Comparison of ENCODE assay signal across 8 mouse cellular contexts in the genomic region with DNA sequence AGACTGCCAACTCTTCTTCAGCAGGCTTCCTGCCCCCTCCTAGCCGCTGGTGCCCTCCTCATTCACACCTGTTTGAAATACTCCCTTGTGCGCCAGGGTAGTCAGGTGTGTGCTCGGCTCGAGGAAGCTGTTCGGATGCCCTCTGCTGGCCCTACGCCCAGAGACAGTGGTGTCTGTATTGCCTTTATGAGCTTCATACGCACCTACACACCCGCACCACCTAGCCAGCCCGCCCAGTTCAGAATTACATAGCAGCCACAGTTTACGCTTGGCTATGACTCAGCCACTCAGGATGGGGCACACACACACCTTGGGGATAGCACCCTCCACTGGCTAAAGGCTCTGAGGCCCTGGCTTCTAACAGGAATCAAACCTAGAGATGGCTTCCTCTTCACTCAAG. TPM values are rescaled to one million over a fixed set of nuclear protein-coding genes. Genes with fewer than 3 reads are reported as not detected.
A peak's percentile ranks its signal among the peaks of the same experiment; 100 is the strongest.
DNase-seq lines count a peak whose midpoint lies in the region; ATAC-seq lines count a peak whose summit lies in the region.

No protein-coding gene starts in this region.

- H3K4me3 ChIP-seq in hindbrain, embryonic 16.5 days (ENCODE audit: low read length): no peak overlapping the region
- no peak overlapping the region for H3K4me3 ChIP-seq in hindbrain, embryonic 12.5 days
- no peak overlapping the region for H3K4me3 ChIP-seq in forebrain, embryonic 15.5 days

- DNase-seq in T-cell, adult 2 months (ENCODE audit: low spot score): peak; percentile 71
- peak; percentile 58 to 69 for DNase-seq in kidney, adult 8-10 months
- peak; percentile 39 for DNase-seq in lung, postnatal 14 days
- peak; percentile 65 for DNase-seq in thymus, postnatal 25 days
- DNase-seq in ovary, postnatal 10 days (ENCODE audit: low spot score): no peak

- H3K4me2 ChIP-seq in hindbrain, embryonic 16.5 days (ENCODE audit: low read length): no peak overlapping the region; the same call in 1 of the 2 replicates
- no peak overlapping the region for H3K4me2 ChIP-seq in hindbrain, embryonic 12.5 days (replicated peaks)
- H3K4me2 ChIP-seq in forebrain, embryonic 15.5 days (replicated peaks): no peak overlapping the region

- H3K27ac ChIP-seq in hindbrain, embryonic 16.5 days (ENCODE audit: low read depth, low read length): no peak overlapping the region
- no peak overlapping the region for H3K27ac ChIP-seq in hindbrain, embryonic 12.5 days
- no peak overlapping the region for H3K27ac ChIP-seq in forebrain, embryonic 15.5 days (replicated peaks)

- no peaks in the 10 kb centered on the region for H3K27me3 ChIP-seq in hindbrain, embryonic 16.5 days (replicated peaks; ENCODE audit: control insufficient read depth, insufficient read depth, low read length)
- H3K27me3 ChIP-seq in hindbrain, embryonic 12.5 days: no peaks in the 10 kb centered on the region
- no peaks in the 10 kb centered on the region for H3K27me3 ChIP-seq in forebrain, embryonic 15.5 days

- peak; percentile 17; the same call in 1 of the 2 replicates for ATAC-seq in hindbrain, embryonic 16.5 days
- ATAC-seq in hindbrain, embryonic 12.5 days (ENCODE audit: low FRiP score): no peak
- ATAC-seq in forebrain, embryonic 15.5 days (replicated peaks): no peak

- no peaks in the 10 kb centered on the region for H3K9me3 ChIP-seq in hindbrain, embryonic 16.5 days (ENCODE audit: control insufficient read depth, low read length)
- no peaks in the 10 kb centered on the region for H3K9me3 ChIP-seq in hindbrain, embryonic 12.5 days (replicated peaks)
- H3K9me3 ChIP-seq in forebrain, embryonic 15.5 days: no peaks in the 10 kb centered on the region

- H3K9ac ChIP-seq in hindbrain, embryonic 16.5 days (ENCODE audit: low read depth, low read length): no peak overlapping the region; the same call in 1 of the 2 replicates
- no peak overlapping the region for H3K9ac ChIP-seq in hindbrain, embryonic 12.5 days
- H3K9ac ChIP-seq in forebrain, embryonic 15.5 days (replicated peaks): no peak overlapping the region

- no peaks in the 10 kb centered on the region for H3K4me1 ChIP-seq in hindbrain, embryonic 16.5 days (ENCODE audit: control insufficient read depth, insufficient read depth, low read depth, low read length)
- no peaks in the 10 kb centered on the region for H3K4me1 ChIP-seq in hindbrain, embryonic 12.5 days
- H3K4me1 ChIP-seq in forebrain, embryonic 15.5 days: no peaks in the 10 kb centered on the region

- H3K36me3 ChIP-seq in hindbrain, embryonic 16.5 days (ENCODE audit: control insufficient read depth, insufficient read depth, low read length): peaks cover 6% of the 10 kb centered on the region; the same call in 1 of the 2 replicates
- no peaks in the 10 kb centered on the region for H3K36me3 ChIP-seq in hindbrain, embryonic 12.5 days
- H3K36me3 ChIP-seq in forebrain, embryonic 15.5 days: no peaks in the 10 kb centered on the region

- WGBS in hindbrain, embryonic 16.5 days: 50% methylated on average over 10 of the region's 10 CpGs
- 45% methylated on average over 10 of the region's 10 CpGs for WGBS in hindbrain, embryonic 12.5 days
- 49% methylated on average over 10 of the region's 10 CpGs for WGBS in forebrain, embryonic 15.5 days

RNA-seq across cellular contexts. Expression of a gene that starts 13.9 kb away (rescaled TPM):
- 216 and 224 TPM in 2 replicates for polyA plus RNA-seq in hindbrain, embryonic 16.5 days (2015; fragmentation: Nextera tagmentation; extraction: Ambion mirVana)
- 186 and 188 TPM in 2 replicates for polyA plus RNA-seq in hindbrain, embryonic 12.5 days (2016; fragmentation: Nextera tagmentation; extraction: Ambion mirVana)
- 221 and 222 TPM in 2 replicates for polyA plus RNA-seq in forebrain, embryonic 15.5 days (2015; fragmentation: Nextera tagmentation; extraction: Ambion mirVana)

RNA-seq across cellular contexts. Expression of a gene that starts 43.5 kb away (rescaled TPM):
- polyA plus RNA-seq in hindbrain, embryonic 16.5 days (2015; fragmentation: Nextera tagmentation; extraction: Ambion mirVana): 34.5 and 34.7 TPM in 2 replicates
- 63.3 and 75.2 TPM in 2 replicates for polyA plus RNA-seq in hindbrain, embryonic 12.5 days (2016; fragmentation: Nextera tagmentation; extraction: Ambion mirVana)
- polyA plus RNA-seq in forebrain, embryonic 15.5 days (2015; fragmentation: Nextera tagmentation; extraction: Ambion mirVana): 49.1 and 52.8 TPM in 2 replicates
